17 mouse cellular contexts compared by ENCODE assay signal in the genomic region with DNA sequence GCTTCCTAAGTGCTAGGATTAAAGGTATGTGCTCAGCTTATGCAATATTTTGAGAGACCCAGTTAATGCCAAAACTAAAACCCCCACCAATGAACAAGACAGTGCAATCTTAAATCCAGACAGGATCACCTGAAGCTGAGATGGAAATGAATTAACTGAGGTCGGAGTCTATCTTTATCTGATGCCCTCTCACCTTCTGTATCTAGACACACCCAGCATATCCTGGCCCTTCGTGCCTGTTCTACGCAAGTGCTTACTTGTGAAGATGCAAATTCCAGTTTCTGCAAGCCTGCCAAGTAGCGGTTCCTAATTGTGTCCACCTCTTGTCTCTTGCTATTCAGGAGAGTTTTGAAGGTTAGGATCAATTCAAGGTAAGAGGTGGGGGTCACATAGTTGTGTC.
"Had no signal": no experiment of that assay in that cellular context is flagged by ENCODE, and none has a peak within 500 bp of the region (broad histone marks: within the 10 kb centered on the region; RNA-seq: fewer than 3 reads in every experiment).

No protein-coding gene starts in this region.

- H3K9me3 ChIP-seq: lung, embryonic 15.5 days; megakaryocyte, embryonic 14.5 days; midbrain, embryonic 13.5 days; midbrain, embryonic 15.5 days; neural tube, embryonic 12.5 days; stomach, embryonic 15.5 days had no signal

- H3K9ac ChIP-seq: lung, embryonic 15.5 days; midbrain, embryonic 13.5 days; midbrain, embryonic 15.5 days; neural tube, embryonic 12.5 days; stomach, embryonic 15.5 days had no signal

- ATAC-seq: lung, postnatal 0 days; midbrain, embryonic 13.5 days; midbrain, embryonic 15.5 days had no signal

- DNase-seq: lung, adult 2 months; lung, postnatal 14 days; lung, postnatal 36 days; right cerebral cortex, postnatal 14 days; thymus, adult 2 months; thymus, postnatal 25 days; thymus, postnatal 4 days had no signal

- H3K27me3 ChIP-seq: lung, embryonic 15.5 days; megakaryocyte, embryonic 14.5 days; midbrain, embryonic 13.5 days; midbrain, embryonic 15.5 days; neural tube, embryonic 12.5 days; stomach, embryonic 15.5 days had no signal

- H3K4me1 ChIP-seq: lung, embryonic 15.5 days; midbrain, embryonic 13.5 days; midbrain, embryonic 15.5 days; neural tube, embryonic 12.5 days; stomach, embryonic 15.5 days had no signal

- H3K36me3 ChIP-seq: lung, embryonic 15.5 days; midbrain, embryonic 13.5 days; midbrain, embryonic 15.5 days; neural tube, embryonic 12.5 days; stomach, embryonic 15.5 days had no signal

- H3K27ac ChIP-seq: lung, embryonic 15.5 days; macrophage; midbrain, embryonic 13.5 days; midbrain, embryonic 15.5 days; neural tube, embryonic 12.5 days; stomach, embryonic 15.5 days; stomach, postnatal 0 days had no signal

- H3K4me2 ChIP-seq: lung, embryonic 15.5 days; midbrain, embryonic 11.5 days; midbrain, embryonic 13.5 days; midbrain, embryonic 15.5 days; neural tube, embryonic 12.5 days; stomach, embryonic 15.5 days had no signal

- H3K4me3 ChIP-seq: lung, embryonic 15.5 days; megakaryocyte, embryonic 14.5 days; midbrain, embryonic 13.5 days; midbrain, embryonic 15.5 days; neural tube, embryonic 12.5 days; stomach, embryonic 15.5 days had no signal
